Mouse (Mus musculus) forebrain, embryonic 16.5 days (tissue): ENCODE data around the gene Gm10217. TPM values are rescaled to one million over a fixed set of nuclear protein-coding genes. Genes with fewer than 3 reads are reported as not detected.
A peak's percentile ranks its signal among the peaks of the same experiment; 100 is the strongest.

Source experiments
- ATAC-seq: fragments of 200-750 bp; cut with Nextera tagmentation; 2 replicates; pipeline ENCODE4 v1.8.0; 2017; ENCODE audit warnings: mild to moderate bottlenecking, moderate library complexity
- H3K27ac ChIP-seq: fragments of 300-500 bp; sonication (generic); 2 replicates; pipeline ENCODE4 v1.5.1; 2014; ENCODE audit warnings: low read length, control low read depth
- H3K27me3 ChIP-seq: fragments of 300-500 bp; sonication (generic); replicated peaks from 2 replicates; pipeline ENCODE4 v1.6.1; 2014; ENCODE audit warnings: low read length; ENCODE audit not compliant: control insufficient read depth, insufficient read depth
- H3K36me3 ChIP-seq: fragments of 300-500 bp; sonication (generic); 2 replicates; pipeline ENCODE4 v1.6.1; 2014; ENCODE audit not compliant: control insufficient read depth, insufficient read depth
- H3K4me1 ChIP-seq: fragments of 300-500 bp; sonication (generic); replicated peaks from 2 replicates; pipeline ENCODE4 v1.6.1; 2014; ENCODE audit warnings: low read length; ENCODE audit not compliant: control insufficient read depth, insufficient read depth
- H3K4me2 ChIP-seq: fragments of 300-500 bp; sonication (generic); 2 replicates; pipeline ENCODE4 v1.6.1; 2014; ENCODE audit warnings: mild to moderate bottlenecking, low read length, control low read depth
- H3K4me3 ChIP-seq: fragments of 300-500 bp; sonication (generic); replicated peaks from 2 replicates; pipeline ENCODE4 v1.5.1; 2014; ENCODE audit warnings: mild to moderate bottlenecking, low read length, control low read depth
- H3K9ac ChIP-seq: fragments of 300-500 bp; sonication (generic); replicated peaks from 2 replicates; pipeline ENCODE4 v1.6.1; 2014; ENCODE audit warnings: low read depth, low read length, control low read depth
- H3K9me3 ChIP-seq: fragments of 300-500 bp; sonication (generic); 2 replicates; pipeline ENCODE4 v1.6.1; 2016; ENCODE audit warnings: low read length; ENCODE audit not compliant: control insufficient read depth
- WGBS: fragments of 180-500 bp; shearing (Covaris S2); extraction: QIAGEN DNeasy Blood & Tissue Kit; methylation state at CpG from one replicate; pipeline ENCODE4 v1.1.7; 2014; 5-methylcytosine and 5-hydroxymethylcytosine counted together
- polyA plus RNA-seq: library from polyadenylated mRNA; unstranded; fragments of >200 nt; fragmentation: Nextera tagmentation; extraction: Ambion mirVana; gene quantifications from 2 replicates; pipeline ENCODE4 v1.2.1, GENCODE M21; 2015

Gene Gm10217
- not detected in 2 replicates for polyA plus RNA-seq

- no peak for ATAC-seq
- no peaks in the 10 kb centered on the region for H3K27me3 ChIP-seq
- WGBS, result 90% methylated on average over 3 of the region's 3 CpGs
- H3K27ac ChIP-seq, result no peak within 1 kb of the TSS
- no peak within 1 kb of the TSS for H3K4me3 ChIP-seq
- H3K4me2 ChIP-seq, result no peak within 1 kb of the TSS
- H3K36me3 ChIP-seq, result no peaks in the 10 kb centered on the region
- peaks cover 5% of the 10 kb centered on the region; the same call in 1 of the 2 replicates for H3K4me1 ChIP-seq
- H3K9ac ChIP-seq, result no peak within 1 kb of the TSS
- no peaks in the 10 kb centered on the region for H3K9me3 ChIP-seq
Observed at GRCm38 (mm10) chr8:9863951-9864350, at the start of gene Gm10217. Gene Gm10217 (plus strand): TSS chr8:9864251.

DNA sequence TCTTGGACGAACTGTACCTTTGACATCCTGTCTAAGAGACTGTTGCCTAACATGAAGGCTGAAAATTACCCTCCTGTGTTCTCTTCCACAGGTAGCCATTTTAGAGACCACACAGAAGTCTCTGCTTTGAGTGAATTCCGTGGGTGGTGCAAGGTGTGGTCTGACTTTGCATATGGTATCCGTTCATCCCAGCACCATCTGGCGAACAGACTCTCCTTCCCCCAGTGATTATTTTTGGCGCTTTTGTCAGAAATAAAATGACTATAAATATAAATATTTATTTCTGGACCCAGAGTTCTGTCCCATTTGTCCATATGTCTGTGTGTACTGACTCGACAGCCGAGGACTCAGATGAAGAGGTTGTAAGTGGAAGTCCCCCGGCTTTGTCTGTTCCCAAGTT lies 39.3 kb upstream of the Gm10217 start:
- H3K9ac ChIP-seq, result no peak overlapping the region
- H3K36me3 ChIP-seq, result no peaks in the 10 kb centered on the region
- 80% methylated on average over 8 of the region's 8 CpGs for WGBS
- ATAC-seq, result no peak
- H3K27ac ChIP-seq, result no peak overlapping the region
- no peak overlapping the region for H3K4me3 ChIP-seq
- peaks cover 2% of the 10 kb centered on the region; the same call in 1 of the 2 replicates for H3K9me3 ChIP-seq
- H3K27me3 ChIP-seq, result no peaks in the 10 kb centered on the region
- no peak overlapping the region for H3K4me2 ChIP-seq
- no peaks in the 10 kb centered on the region for H3K4me1 ChIP-seq

DNA sequence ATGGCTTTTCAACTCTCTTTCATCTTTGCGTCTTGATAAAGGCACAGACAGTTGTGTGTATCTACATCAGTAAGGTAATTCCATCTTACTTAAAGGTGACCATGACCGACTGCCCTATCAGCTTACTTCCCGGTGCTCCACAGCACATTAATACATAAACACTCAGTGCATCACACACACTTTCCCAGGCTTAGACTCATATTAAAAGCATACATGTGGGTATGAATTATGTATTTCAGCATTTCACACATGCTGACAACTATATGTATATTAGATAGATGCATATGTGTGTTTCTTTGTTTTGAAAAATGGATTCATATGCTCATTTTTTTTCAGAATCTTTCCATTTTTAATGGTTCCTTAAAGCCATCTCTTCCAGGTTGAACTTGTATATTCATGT lies 23.8 kb upstream of the Gm10217 start:
- no peaks in the 10 kb centered on the region for H3K4me1 ChIP-seq
- H3K4me2 ChIP-seq, result no peak overlapping the region
- H3K27ac ChIP-seq, result no peak overlapping the region
- no peaks in the 10 kb centered on the region for H3K36me3 ChIP-seq
- no peaks in the 10 kb centered on the region for H3K27me3 ChIP-seq
- ATAC-seq, result peak; percentile 74; the same call in 1 of the 2 replicates
- 82% methylated on average over 3 of the region's 3 CpGs for WGBS
- no peak overlapping the region for H3K9ac ChIP-seq
- no peak overlapping the region for H3K4me3 ChIP-seq
- no peaks in the 10 kb centered on the region for H3K9me3 ChIP-seq

- Histone ChIP-seq H3K27me3 (no peaks in the 10 kb centered on the region), H3K4me2 (no peak overlapping the region), H3K9ac (no peak overlapping the region), H3K36me3 (no peaks in the 10 kb centered on the region), H3K9me3 (no peaks in the 10 kb centered on the region), H3K4me1 (peaks cover 5% of the 10 kb centered on the region; the same call in 1 of the 2 replicates), H3K4me3 (no peak overlapping the region), H3K27ac (no peak overlapping the region)
- 11% methylated on average over 2 of the region's 2 CpGs for WGBS
- ATAC-seq, result no peak
Observed at GRCm38 (mm10) chr8:9859286-9859685, 4.8 kb upstream of the Gm10217 start.

GRCm38 (mm10) chr8:9860539-9861203 lies 3.4 kb upstream of the Gm10217 start:
- 47% methylated on average over 10 of the region's 10 CpGs for WGBS

GRCm38 (mm10) chr8:9865150-9865549 lies 1.1 kb downstream of the Gm10217 start:
- H3K27me3 ChIP-seq, result no peaks in the 10 kb centered on the region
- no peaks in the 10 kb centered on the region for H3K9me3 ChIP-seq
- no peaks in the 10 kb centered on the region for H3K36me3 ChIP-seq
- H3K9ac ChIP-seq, result no peak overlapping the region
- H3K4me3 ChIP-seq, result no peak overlapping the region
- H3K4me1 ChIP-seq, result peaks cover 5% of the 10 kb centered on the region; the same call in 1 of the 2 replicates
- no peak overlapping the region for H3K27ac ChIP-seq
- H3K4me2 ChIP-seq, result no peak overlapping the region
- no peak for ATAC-seq
- WGBS, result 78% methylated on average over 9 of the region's 9 CpGs

More at GRCm38 (mm10) chr8:9860539-9861203, 3.4 kb upstream of the Gm10217 start:
- Histone ChIP-seq H3K9me3 (no peaks in the 10 kb centered on the region), H3K4me2 (no peak overlapping the region), H3K36me3 (no peaks in the 10 kb centered on the region), H3K27me3 (no peaks in the 10 kb centered on the region), H3K4me3 (no peak overlapping the region), H3K27ac (no peak overlapping the region), H3K9ac (no peak overlapping the region), H3K4me1 (peaks cover 5% of the 10 kb centered on the region; the same call in 1 of the 2 replicates)
- ATAC-seq, result peak; percentile 72

- H3K36me3 ChIP-seq, result no peaks in the 10 kb centered on the region
- H3K4me3 ChIP-seq, result no peak overlapping the region
- no peak for ATAC-seq
- H3K4me1 ChIP-seq, result no peaks in the 10 kb centered on the region
- H3K27ac ChIP-seq, result no peak overlapping the region
- H3K9ac ChIP-seq, result no peak overlapping the region
- no peaks in the 10 kb centered on the region for H3K27me3 ChIP-seq
- H3K9me3 ChIP-seq, result no peaks in the 10 kb centered on the region
- 50% methylated on average over 3 of the region's 3 CpGs for WGBS
- H3K4me2 ChIP-seq, result no peak overlapping the region
Observed at GRCm38 (mm10) chr8:9868094-9868493, 4.0 kb downstream of the Gm10217 start.

DNA sequence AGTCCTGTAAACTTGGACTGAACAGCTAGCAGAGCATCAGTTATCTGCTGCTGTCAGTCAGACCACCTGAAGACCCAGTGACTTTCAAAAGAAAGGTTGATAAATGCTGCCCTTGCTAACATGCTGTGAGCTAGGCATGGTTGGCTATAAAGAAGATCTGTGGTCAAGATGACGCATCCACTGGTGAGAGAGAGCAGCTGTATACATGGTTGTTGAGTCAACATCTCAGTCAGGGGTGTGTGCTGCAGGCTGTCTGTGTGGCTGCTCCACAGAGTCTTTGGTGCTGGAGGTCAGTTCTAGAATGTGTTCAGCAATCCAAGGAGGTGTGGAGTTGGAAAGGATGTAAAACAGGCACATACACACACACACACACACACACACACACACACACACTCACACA lies 12.2 kb downstream of the Gm10217 start:
- no peak overlapping the region for H3K4me2 ChIP-seq
- no peak overlapping the region for H3K4me3 ChIP-seq
- no peak overlapping the region for H3K9ac ChIP-seq
- no peaks in the 10 kb centered on the region for H3K36me3 ChIP-seq
- no peak overlapping the region for H3K27ac ChIP-seq
- no peaks in the 10 kb centered on the region for H3K27me3 ChIP-seq
- H3K4me1 ChIP-seq, result peaks cover 6% of the 10 kb centered on the region; the same call in 1 of the 2 replicates
- ATAC-seq, result no peak
- 91% methylated on average over 1 of the region's 1 CpGs for WGBS
- H3K9me3 ChIP-seq, result no peaks in the 10 kb centered on the region

DNA sequence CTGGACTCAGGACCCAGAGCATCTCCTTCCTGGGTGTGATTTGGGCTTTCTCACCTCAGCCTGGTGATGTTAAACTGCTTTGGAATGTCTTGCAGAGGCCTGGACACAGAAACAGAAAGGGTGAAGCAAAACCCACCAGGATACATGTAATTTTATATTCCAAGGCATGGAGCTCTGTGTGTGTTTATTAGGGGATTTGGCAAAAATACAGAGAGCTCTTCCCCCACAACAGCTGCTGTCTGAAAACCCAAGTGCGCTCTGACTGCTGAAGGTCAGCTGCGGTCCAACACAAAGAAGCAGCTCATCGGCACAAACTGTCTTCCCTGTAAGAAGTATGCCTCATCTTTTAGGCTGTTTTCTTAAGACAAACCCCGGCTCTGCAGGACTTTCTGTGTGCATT lies 15.9 kb downstream of the Gm10217 start:
- no peak overlapping the region for H3K27ac ChIP-seq
- no peaks in the 10 kb centered on the region for H3K27me3 ChIP-seq
- no peak overlapping the region for H3K4me2 ChIP-seq
- no peak for ATAC-seq
- no peak overlapping the region for H3K9ac ChIP-seq
- 72% methylated on average over 4 of the region's 4 CpGs for WGBS
- H3K9me3 ChIP-seq, result no peaks in the 10 kb centered on the region
- H3K36me3 ChIP-seq, result no peaks in the 10 kb centered on the region
- peaks cover 6% of the 10 kb centered on the region; the same call in 1 of the 2 replicates for H3K4me1 ChIP-seq
- no peak overlapping the region for H3K4me3 ChIP-seq
